Mouse (Mus musculus) granulocyte monocyte progenitor cell, adult 5-6 weeks (primary cell): Measurements from ENCODE around the gene Rbbp4. TPM values are rescaled to one million over a fixed set of nuclear protein-coding genes. Genes with fewer than 3 reads are reported as not detected.

Experiments used
- ATAC-seq: replicated peaks from 2 replicates; pipeline ENCODE4 v1.8.0; 2016; ENCODE audit warnings: mild to moderate bottlenecking, moderate TSS enrichment, inconsistent platforms; ENCODE audit not compliant: poor library complexity, severe bottlenecking
- total RNA-seq, 2 experiments: library from RNA; stranded (forward) in 1 of 2; stranded (reverse) in 1 of 2; fragments of 200-712, 200-1000 nt in 1 of 2; fragments of >200 nt in 1 of 2; fragmentation: Nextera tagmentation in 1 of 2; gene quantifications; 2 replicates each; pipeline ENCODE4 v1.2.3; 2014 to 2017

Rbbp4 gene
- total RNA-seq, 2 experiments from 2014 or later = 136 to 220 TPM

DNA sequence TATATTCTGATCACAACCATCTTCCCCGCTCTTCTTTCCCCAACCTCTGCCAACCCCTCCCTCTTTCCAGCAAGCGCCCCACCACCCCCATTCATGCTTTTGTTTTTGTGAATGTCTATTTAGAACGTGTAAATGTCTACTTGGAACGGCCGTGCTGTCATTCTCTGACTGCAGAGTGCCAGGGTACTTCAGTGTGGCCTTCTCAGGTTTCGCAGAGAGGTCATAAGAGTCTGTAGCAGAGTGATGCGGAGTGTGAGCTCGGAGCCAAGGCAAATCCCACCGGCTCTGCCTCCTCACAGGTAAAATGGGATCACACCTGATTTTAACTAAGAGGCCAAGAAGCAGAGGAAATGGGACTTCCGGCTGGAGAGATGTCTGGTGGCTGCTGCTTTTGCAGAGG, 36.0 kb downstream of the Rbbp4 start:
- ATAC-seq = no peak

GRCm38 (mm10) chr4:129297724-129298123, 37.4 kb downstream of the Rbbp4 start:
- no peak for ATAC-seq

DNA sequence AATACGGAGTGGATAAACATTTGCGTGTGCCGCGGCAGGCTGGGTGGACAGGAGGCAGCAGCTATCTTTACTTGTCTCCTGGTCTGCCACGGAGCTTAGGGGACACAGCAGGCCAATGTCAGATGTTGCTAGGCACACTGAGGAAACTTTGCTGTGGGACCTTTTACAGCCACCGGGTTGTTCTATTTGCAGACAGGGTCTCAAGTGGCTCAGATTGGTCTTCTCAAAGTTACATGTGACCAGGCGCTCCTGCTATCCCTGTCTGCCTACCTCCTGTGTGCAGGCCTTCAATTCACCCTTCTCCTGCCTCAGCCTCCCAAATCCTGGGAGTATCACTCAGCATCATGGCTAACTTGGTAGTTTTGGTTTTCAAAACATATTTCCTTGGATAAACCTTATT, 39.1 kb downstream of the Rbbp4 start:
- ATAC-seq = no peak

DNA sequence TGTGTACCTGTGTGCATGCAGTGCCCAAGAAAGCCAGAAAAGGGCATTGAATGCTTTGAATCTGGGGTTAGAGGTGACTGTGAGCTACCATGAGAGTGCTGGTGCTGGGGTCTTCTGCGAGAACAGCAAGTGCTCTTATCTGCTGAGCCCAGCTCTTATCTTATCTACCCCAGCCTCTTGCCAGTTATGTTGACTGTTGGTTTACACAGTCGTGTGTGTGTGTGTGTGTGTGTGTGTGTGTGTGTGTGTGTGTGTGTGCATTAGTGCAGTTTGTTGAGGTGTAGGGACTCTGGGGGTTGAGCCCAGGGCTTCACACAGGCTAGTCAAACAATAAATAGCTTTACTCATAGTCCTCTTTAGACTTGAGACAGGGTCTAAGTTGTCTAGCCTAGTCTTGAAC, 40.0 kb downstream of the Rbbp4 start:
- no peak for ATAC-seq

- ATAC-seq = no peak
Measured at GRCm38 (mm10) chr4:129293702-129294101, 41.5 kb downstream of the Rbbp4 start.

GRCm38 (mm10) chr4:129292831-129293230, 42.3 kb downstream of the Rbbp4 start:
- ATAC-seq = peak; percentile 86

- ATAC-seq = no peak
Measured at GRCm38 (mm10) chr4:129289671-129290070, 45.5 kb downstream of the Rbbp4 start.

- no peak for ATAC-seq
Measured at GRCm38 (mm10) chr4:129288067-129288466, 47.1 kb downstream of the Rbbp4 start.

DNA sequence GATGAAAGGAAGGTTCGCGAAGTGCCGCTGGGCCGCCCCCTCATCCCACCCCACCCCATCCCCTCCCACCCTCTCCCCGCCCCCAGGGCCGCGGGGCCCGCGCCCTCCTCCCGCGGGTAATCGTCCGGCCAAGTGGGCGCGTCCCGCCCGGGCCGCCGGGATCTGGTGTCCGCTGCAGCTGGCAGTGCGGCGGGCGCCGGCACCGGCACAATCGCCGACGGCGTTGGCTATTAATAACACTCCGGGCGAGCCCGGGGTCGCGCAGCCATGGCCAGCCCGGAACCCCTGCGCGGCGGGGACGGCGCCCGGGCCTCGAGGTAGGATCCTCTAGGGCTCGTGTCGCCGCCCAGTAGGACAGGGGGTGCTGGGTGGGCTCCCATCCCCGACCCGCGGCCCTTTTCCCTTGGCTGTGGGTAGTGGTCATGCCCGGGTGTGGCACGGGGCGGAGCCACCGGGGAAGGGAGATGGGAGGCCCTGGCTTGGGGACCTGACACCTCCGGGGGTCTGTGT, 47.6 kb downstream of the Rbbp4 start, which contains the start of gene Sync:
Gene Sync (plus strand): TSS at position 146 of the 510 bp plus-strand sequence.
- ATAC-seq = peak; percentile 28

DNA sequence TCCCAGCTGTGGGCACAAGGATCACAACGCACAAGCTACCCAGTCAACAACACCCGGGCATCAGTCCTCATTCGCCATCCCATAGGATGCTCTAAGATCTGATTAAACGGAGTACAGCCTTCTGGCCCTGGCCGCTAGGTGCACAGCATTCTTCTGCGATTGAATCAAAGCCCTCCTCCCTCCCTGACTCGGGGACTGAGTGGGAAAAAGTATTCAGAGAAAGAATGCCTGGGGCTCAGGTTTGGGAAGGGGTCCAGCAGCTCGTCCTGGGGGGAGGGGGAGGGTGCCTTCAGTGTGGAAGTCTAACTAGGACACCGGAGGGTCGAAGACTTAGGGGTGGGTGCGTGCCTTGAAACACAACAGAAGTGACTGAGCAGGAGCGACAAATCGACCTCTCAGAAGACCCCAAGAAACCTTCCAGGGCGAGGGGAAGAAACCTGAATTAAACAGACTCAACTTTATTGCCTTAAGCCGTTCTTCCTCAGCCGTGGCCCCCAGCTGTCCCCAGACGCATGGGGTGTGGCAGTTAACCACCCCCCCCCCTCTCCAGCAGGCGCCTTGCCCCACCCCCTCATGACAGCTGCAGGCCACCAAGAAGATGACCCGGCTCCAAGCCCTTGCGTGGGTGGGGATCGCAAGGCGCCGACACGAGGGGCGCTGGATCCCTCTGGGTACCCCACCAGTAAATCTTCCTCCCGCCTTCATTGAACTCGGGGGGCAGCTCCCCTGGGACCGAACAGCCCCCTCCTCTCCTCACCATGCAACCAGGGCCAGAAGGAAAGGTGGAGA, 48.3 kb downstream of the Rbbp4 start:
- ATAC-seq = peak; percentile 29

DNA sequence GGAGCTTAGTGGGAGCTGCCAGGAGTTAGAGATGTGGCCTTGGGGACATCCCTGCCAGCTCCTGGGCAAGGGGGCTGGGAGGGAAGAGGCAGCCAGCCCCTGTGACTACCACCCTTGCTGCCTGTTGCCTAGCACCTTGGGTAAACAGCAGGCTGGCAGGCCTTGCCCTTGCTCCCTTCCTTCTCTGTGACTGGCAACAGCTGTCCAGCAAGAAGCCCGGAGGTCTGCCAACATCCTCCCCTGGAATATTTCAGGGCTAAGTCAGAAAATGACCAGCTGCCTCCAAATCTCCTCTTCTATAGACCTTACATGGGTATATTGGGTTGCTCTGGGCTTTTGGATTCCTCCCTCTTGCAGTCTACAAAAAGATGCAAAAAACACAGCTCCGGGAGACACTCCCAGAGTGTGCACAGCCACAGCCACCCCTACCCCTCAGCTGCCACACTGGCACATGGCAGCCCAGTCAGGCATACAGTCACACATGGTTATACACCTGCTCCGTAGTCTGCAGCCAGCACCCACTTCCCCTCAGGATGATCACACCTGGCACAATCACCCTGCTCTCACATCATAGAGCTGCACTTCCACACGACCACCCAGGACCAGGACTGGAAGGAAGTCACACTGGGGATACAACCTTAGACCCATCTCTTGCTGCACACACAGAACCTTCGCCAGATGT, 49.0 kb downstream of the Rbbp4 start:
- peak; percentile 18; the same call in 1 of the 2 replicates for ATAC-seq

DNA sequence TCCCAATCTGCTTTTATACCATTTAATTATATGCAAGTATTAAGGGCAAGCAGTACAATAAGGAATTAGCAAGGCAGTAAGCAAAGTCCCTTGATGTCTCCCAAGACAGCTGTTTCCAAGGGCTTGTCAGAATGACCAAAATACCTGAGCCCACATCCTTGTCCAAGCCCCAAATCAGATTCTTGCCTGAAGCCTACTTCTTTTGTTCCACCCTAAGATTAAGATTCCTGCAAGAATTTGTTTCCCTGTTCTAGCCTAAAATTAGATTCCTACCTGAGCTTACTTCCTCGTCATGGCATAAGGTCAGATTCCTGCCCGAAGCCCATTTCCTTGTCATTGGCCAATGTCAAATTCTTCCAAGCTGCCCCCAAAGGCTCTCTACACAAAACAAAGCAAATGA, 50.5 kb downstream of the Rbbp4 start:
- no peak for ATAC-seq

DNA sequence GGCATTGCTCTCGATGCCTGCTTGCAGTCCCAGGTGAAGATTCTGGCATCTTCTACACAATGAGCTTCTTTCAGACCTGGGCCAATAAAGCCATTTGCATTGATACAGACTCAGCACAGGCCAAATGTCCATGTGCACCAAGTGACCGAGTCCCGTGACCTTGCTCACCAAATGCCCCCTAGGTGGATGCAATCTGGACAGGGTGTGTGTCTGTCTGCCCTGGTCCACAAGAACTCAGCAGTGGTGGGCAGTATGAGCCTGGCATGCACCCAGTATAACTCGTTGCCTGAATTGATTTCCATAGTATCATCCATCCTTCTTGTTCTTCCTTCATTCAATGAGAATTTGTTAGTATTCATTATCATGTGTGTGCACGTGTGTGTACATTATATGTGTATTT, 51.9 kb downstream of the Rbbp4 start:
- ATAC-seq = no peak

- no peak for ATAC-seq
Measured at GRCm38 (mm10) chr4:129282786-129283185, 52.4 kb downstream of the Rbbp4 start.

DNA sequence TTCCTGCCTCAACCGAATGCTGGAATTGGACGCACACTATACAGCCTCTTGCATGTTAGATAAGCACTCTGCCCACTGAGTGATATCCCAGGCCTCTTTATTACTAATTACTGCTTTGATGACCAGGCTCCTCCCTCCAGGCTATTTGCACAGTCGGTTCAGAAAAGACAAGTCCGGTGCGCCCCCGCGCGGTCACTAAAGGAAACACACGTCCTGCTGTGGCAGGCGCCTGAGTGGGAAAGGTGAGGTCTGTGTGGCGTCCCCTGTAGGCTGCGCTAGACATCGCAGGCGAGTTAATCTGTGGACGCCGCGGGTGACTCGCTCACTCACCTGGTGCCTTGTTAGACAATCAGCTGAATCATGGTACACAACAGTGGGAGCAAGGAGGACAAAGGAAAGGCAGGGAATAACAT, 58.7 kb downstream of the Rbbp4 start:
- ATAC-seq = peak; percentile 94

GRCm38 (mm10) chr4:129272756-129273046, 62.5 kb downstream of the Rbbp4 start:
- peak; percentile 49 for ATAC-seq

GRCm38 (mm10) chr4:129271991-129272755, 63.0 kb downstream of the Rbbp4 start:
- peak; percentile 28 for ATAC-seq

- peak; percentile 43 for ATAC-seq
Measured at GRCm38 (mm10) chr4:129268698-129269097, 66.5 kb downstream of the Rbbp4 start.

- ATAC-seq = no peak
Measured at GRCm38 (mm10) chr4:129266821-129267220, 68.3 kb downstream of the Rbbp4 start.

GRCm38 (mm10) chr4:129266191-129266590, 69.0 kb downstream of the Rbbp4 start:
- no peak for ATAC-seq
